Mouse (Mus musculus) myocyte (in vitro differentiated cells): ENCODE results near the gene Vps13c.

Source experiments
- MAX ChIP-seq: IDR thresholded peaks from one replicate; pipeline ENCODE4 v1.6.1; 2011; ENCODE audit warnings: low read depth, mild to moderate bottlenecking, control low read depth
- MYOD1 ChIP-seq, 3 experiments: IDR thresholded peaks; one replicate each; pipeline ENCODE4 v1.6.1; 2011; ENCODE audit warnings: control low read depth in 2 of 3, low read depth in 2 of 3, mild to moderate bottlenecking in 2 of 3, moderate library complexity in 1 of 3; ENCODE audit not compliant: insufficient read length in 2 of 3, control insufficient read depth in 1 of 3
- POLR2A ChIP-seq: IDR thresholded peaks from one replicate; pipeline ENCODE4 v1.6.1; 2011; ENCODE audit warnings: low read depth, mild to moderate bottlenecking, control low read depth, moderate library complexity; ENCODE audit not compliant: insufficient read length
- POLR2AphosphoS2 ChIP-seq: IDR thresholded peaks from one replicate; pipeline ENCODE4 v1.6.1; 2011; ENCODE audit warnings: low read depth, control low read depth; ENCODE audit not compliant: insufficient read length
- REST ChIP-seq: IDR thresholded peaks from one replicate; pipeline ENCODE4 v1.6.1; 2011; ENCODE audit warnings: mild to moderate bottlenecking, control low read depth, moderate library complexity; ENCODE audit not compliant: insufficient read depth, insufficient read length
- TCF12 ChIP-seq: IDR thresholded peaks from one replicate; pipeline ENCODE4 v1.6.1; 2011; ENCODE audit warnings: mild to moderate bottlenecking, control low read depth; ENCODE audit not compliant: poor library complexity, insufficient read depth, severe bottlenecking
- USF1 ChIP-seq: IDR thresholded peaks from one replicate; pipeline ENCODE4 v1.6.1; 2011; ENCODE audit warnings: low read depth, mild to moderate bottlenecking, control low read depth, moderate library complexity

DNA sequence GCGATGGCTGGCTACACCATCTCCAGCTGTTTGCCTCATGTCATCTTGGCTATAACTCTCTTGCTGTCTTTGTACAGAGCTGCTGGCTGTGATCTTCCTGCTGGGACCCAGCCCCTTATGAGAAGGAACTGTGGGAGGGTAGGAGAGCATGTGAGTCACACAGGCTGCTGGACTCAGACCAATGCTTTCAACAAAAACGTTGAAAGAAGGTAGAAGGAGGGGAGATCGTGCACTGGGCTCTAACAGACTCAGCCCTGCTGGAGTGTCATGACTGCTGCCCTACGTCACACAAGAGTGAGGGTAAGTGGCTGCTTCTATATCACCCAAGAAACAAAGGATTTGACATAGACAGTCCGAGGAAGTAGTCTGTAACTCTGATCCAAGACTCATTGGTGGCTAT lies 193.6 kb downstream of the Vps13c start:
- no peak for TF ChIP-seq POLR2A
- no peak for TF ChIP-seq USF1
- no peak for TF ChIP-seq MYOD1 (IDR thresholded peaks at IDR 0.05; ENCODE audit: control insufficient read depth in 1 of 3, insufficient read length in 2 of 3, low read depth in 2 of 3)
- TF ChIP-seq REST, result no peak
- no peak for TF ChIP-seq TCF12
- TF ChIP-seq POLR2AphosphoS2, result no peak
- no peak for TF ChIP-seq MAX
